Mouse (Mus musculus): ENCODE measurements around the gene Scamp3. TPM values are rescaled to one million over a fixed set of nuclear protein-coding genes. Genes with fewer than 3 reads are reported as not detected.

Gene Scamp3
- total RNA-seq, 1 experiment from 2014 or later, result 64.2 TPM

DNA sequence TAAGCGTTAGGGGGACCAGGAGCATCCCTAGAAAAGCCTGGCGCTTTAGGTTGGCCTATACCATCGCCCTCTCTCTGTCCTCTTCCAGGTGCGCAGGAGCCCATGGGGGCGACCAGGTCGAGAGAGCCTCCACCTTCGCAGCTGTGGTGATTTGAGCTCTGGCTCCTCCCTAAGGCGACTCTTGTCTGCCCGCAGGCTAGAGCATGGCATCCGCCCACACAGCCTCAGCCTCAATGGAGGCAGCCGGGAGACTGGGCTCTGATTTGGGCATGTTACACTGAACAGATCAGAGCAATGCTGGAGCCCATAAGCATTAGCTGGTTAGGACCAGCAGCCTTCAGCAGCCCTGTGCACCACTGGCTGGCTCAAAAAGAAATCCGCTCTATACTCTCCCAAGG lies 11.2 kb downstream of the Scamp3 start:
- no peak for ATAC-seq (ENCODE audit: extremely low read depth, insufficient number of reproducible peaks, low FRiP score, poor library complexity, severe bottlenecking)

DNA sequence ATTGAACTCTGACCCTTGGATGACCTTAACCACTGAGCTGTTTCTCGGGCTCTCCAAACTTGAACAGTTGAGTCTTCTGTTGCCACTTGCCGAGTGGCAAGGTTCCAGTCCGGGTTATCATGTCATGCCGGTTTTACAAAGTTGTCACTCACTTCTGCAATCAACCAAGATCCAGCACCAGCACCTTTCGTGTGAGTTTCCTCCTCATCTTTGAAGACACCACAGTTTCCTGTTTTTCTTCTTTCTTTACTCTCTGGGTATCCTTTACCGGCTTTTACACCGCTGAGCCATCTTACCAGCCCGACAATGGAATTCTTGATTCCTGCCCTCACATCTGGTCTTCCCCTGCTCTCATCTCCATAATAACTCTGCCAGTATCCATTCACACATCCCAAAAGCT lies 13.2 kb downstream of the Scamp3 start:
- ATAC-seq (ENCODE audit: extremely low read depth, insufficient number of reproducible peaks, low FRiP score, poor library complexity, severe bottlenecking), result peak; percentile 25; the same call in 1 of the 2 replicates

DNA sequence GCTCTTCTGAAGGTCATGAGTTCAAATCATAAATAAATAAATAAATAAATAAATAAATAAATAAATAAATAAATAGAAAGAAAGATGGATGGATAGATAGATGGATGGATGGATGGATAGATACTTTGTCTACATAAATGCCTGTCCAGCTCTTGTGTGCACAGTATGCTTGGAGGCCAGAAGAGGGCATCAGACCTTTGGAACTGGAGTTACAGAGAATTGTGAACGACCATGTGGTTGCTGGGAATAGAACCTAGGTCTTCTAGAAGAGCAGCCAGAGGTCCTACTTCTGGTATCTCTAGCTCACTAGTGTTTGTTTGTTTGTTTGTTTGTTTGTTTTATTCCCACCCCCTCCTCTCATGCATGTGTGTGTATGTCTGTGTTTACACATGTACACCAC lies 16.1 kb downstream of the Scamp3 start:
- no peak for ATAC-seq (ENCODE audit: extremely low read depth, insufficient number of reproducible peaks, low FRiP score, poor library complexity, severe bottlenecking)

DNA sequence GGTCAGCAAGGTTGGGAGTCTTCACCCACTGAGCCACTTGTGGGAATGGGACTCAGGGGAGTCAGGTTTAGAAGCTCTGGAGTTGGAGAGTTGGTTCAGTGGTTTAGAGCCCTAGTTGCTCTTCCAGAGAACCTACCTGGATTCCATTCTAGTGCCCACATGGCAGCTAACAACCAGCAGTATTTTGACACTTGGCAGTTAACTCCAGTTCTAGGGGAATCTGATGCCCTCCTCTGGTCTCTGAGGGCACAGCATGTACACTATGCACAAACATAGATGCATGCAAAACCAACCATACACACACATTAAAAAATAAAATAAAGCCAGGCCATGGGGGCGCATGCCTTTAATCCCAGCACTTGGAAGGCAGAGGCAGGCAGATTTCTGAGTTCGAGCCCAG lies 16.6 kb downstream of the Scamp3 start:
- no peak for ATAC-seq (ENCODE audit: extremely low read depth, insufficient number of reproducible peaks, low FRiP score, poor library complexity, severe bottlenecking)

DNA sequence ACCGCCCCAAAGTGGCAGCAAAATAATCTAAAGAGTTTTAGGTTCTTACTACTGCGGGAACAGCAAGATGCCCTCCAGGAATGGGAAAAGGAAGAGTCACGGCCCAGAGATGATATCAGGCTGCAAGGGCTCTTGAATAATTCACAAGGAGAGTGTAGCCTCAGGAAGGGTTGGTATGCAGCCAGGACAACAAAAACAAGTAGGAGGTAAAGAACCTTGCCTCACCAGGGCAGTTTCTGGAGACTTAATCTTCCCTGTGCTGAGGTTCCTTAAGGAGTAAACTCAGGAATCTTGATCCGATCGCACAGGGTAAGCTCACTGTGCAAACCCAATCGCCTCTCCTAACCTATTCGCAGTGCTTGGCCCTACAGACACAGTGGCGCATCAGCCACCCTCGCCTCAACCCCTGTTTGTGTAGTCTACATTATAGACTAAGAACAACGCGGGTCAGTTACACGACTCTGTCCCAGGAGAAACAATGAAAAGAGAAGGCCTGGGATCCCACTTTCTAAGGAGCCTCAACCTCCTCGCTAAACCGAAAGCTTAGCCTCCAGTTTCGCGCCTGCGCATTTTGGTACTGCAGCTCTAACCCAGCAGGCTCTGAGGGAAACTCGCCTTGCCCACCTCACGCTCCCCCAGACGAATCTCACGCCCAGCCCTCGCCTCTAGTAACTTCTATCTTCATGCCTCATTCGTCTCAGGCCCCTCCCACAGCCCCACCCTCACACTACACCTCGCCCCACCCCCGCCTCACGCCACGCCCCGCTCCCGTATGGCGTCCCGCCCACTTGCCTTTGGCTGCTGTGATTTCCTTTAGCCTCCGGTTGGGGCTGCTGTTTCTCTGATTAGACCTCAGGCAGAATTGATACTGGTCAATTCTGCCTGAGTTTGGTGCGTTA lies 19.0 kb downstream of the Scamp3 start:
- peak; percentile 92 for ATAC-seq (ENCODE audit: extremely low read depth, insufficient number of reproducible peaks, low FRiP score, poor library complexity, severe bottlenecking)

DNA sequence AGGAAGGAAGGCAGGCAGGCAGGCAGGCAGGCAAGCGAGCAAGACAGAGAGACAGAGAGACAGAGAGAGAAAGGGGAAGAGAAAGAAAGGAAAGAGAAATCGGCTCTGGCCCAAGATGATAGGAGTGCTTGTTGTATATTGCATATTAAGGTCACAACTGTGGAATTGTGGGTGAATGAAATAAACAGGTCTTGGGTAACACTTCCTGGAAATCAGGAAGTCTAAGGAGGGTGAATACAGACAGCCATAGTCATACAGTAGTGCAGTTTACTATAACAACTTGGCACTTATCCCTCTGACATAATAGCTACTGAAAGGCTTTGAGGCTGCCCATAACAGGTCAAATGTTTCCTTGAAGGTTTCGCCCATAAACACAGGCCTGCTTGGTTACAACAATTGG lies 22.6 kb downstream of the Scamp3 start:
- ATAC-seq (ENCODE audit: extremely low read depth, insufficient number of reproducible peaks, low FRiP score, poor library complexity, severe bottlenecking), result no peak

DNA sequence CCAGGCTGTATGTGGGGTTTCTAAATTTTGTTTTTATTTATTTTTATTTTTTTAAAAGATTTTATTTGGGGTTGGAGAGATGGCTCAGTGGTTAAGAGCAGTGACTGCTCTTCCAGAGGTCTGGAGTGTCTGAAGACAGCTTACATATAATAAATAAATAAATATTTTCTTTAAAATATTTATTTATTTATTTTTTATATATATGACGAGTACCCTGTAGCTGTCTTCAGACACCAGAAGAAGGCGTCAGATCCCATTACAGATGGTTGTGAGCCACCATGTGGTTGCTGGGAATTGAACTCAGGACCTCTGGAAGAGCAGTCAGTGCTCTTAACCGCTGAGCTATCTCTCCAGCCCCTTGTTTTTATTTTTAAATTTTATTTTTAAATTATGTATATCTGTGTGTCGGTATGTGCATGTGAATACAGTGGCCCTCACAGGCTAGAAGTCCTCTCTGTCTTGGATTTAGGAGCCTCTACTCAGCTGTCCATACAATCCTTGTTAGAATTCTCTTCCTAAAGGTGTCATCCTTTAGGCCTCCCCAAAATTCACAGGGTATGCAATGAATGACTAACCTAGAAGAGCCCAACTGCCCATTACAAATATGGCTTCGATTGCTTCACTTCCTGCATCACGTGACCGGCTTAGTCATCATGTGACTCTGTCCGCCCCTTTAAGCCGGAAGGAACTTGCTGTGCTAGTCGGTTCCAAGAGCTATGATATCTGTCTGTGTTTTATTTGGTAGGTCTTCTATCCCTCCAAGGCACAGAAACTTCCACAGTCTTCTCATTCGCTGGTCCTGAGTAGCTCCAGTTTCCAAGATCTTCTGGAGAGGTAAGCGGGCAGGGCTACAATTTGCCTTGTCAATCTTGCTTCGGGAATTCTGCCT lies 25.2 kb downstream of the Scamp3 start, which contains the start of gene Gba:
Gba (plus strand) TSS at position 676 of the 889 bp plus-strand sequence.
- peak; percentile 93 for ATAC-seq (ENCODE audit: extremely low read depth, insufficient number of reproducible peaks, low FRiP score, poor library complexity, severe bottlenecking)

DNA sequence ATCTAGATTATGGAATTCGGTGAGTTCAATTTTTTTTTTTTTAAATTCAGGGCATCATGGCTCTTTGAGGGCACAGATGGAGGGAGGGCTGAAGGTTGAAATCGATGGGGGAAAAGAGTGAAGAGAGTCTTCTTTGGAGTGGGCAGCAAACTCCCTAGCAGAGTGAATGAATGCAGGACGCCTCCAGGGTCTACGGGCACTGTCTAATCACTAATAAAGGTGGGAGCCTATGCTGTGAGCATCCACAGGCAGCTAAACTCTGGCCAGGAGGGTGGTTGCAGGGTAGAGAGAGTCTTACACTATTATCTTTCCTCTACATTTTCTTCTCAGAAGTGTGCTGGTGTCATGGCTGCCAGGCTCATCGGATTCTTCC lies 25.9 kb downstream of the Scamp3 start:
- no peak for ATAC-seq (ENCODE audit: extremely low read depth, insufficient number of reproducible peaks, low FRiP score, poor library complexity, severe bottlenecking)

DNA sequence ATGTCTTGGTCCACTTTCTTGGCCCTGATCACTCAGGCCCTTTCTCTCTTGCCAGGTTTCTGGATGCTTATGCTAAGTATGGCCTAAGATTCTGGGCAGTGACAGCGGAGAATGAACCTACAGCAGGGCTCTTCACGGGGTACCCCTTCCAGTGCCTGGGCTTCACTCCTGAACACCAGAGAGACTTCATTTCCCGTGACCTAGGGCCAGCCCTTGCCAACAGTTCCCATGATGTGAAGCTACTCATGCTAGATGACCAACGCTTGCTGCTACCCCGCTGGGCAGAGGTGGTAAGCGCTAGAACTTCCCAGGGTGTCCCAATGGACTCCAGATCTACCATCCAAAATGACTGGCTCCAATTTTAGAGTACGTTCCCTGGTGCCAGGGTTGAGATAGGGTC lies 28.8 kb downstream of the Scamp3 start:
- no peak for ATAC-seq (ENCODE audit: extremely low read depth, insufficient number of reproducible peaks, low FRiP score, poor library complexity, severe bottlenecking)

DNA sequence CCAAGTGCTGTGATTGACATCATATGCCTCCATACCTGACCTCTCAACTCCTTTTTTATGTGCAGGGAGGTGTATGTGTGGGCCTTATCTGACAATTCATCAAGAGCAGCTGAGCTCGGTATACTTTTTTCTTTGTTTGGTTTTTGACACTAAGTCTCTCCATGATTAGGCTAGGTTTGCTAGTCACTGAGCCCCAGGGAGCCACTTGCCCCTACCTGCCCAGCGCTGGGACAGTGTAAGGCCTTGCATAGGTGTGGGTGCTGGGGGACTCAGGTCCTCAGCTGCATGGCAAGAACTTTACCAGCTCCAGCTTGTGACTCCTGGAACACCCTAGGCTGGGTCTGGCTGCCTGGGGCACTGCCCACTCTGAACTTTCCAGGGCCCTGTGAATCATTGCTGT lies 29.4 kb downstream of the Scamp3 start:
- ATAC-seq (ENCODE audit: extremely low read depth, insufficient number of reproducible peaks, low FRiP score, poor library complexity, severe bottlenecking), result no peak

DNA sequence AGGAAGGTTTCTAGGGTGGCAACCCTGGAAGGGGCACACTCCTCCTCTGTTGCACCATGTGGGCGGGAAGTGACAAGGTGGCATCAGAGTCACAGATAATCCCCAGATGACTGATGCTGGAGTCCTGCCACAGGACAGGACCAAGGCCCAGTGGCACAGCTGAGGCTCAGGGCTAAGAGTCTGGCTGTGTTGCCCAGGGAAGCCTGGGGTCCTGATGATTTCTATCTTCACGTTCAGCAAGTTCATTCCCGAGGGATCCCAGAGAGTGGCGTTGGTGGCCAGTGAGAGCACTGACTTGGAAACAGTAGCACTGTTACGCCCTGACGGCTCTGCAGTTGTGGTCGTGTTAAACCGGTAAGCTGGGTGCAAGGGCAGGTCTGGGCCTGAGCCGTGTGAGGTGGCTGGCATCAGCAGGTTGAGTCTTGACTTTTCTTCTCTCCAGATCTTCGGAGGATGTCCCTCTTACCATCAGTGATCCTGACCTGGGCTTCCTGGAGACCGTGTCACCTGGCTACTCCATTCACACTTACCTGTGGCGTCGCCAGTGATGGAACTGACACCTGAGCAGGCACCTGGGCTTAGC lies 30.9 kb downstream of the Scamp3 start:
- ATAC-seq (ENCODE audit: extremely low read depth, insufficient number of reproducible peaks, low FRiP score, poor library complexity, severe bottlenecking), result no peak

DNA sequence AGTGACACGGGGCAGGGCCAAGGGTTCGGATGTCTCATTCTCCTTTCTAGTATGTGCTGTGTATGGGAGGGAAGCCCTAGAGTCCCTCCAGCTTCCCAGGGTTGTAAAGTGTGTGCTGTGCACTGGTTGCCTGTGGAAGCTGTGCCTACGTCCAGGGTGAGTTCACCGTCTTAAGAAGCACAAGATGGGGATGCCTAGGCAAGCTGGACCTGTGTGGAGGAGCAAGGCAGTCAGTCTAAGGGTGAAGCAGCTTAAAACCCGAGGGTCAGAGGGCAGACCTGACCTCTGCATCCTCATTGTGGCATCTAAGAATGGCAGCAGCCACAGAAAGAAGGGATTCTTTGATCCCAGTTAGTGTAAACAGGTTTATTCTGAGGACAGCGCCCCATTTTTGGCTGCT lies 31.5 kb downstream of the Scamp3 start:
- ATAC-seq (ENCODE audit: extremely low read depth, insufficient number of reproducible peaks, low FRiP score, poor library complexity, severe bottlenecking), result no peak

DNA sequence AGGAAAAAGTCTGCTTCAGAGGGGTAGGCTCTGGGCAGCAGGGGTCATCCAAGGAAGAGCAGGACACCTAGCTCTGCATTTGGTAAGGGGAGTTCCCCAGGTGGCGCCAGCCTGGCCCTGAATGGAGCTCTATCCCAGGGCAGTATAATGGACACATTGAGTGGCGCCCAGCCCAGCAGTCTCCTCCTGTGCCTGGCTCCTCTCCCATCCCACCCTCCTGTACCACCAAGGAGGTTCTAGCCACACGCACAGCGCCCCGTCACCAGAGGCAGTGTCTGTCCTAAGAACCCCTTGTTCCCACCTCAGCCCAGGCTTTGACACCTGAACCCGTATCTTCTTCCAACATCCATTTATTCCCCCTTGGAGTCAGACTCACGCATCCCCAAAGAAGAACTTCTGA lies 32.5 kb downstream of the Scamp3 start:
- ATAC-seq (ENCODE audit: extremely low read depth, insufficient number of reproducible peaks, low FRiP score, poor library complexity, severe bottlenecking), result no peak

DNA sequence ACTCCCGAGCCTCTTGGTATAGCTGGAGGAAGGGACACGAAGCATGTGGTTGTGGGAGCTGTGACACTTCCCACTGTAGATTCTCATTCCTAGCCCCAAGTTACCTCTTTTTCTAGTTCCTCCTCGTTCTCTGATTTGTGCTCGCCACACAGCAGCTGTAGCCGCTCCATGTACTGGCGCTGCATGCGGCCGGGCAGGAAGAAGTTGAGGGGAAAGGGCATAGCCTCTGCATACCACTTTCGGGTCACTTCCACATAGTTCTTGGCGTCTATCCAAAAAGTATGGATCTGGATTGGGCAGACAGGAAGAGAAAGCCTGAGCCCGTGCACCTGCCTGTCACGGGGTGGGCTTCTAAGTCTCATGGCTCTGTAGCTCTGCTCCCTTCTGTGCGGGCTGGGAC lies 32.9 kb downstream of the Scamp3 start:
- ATAC-seq (ENCODE audit: extremely low read depth, insufficient number of reproducible peaks, low FRiP score, poor library complexity, severe bottlenecking), result no peak

DNA sequence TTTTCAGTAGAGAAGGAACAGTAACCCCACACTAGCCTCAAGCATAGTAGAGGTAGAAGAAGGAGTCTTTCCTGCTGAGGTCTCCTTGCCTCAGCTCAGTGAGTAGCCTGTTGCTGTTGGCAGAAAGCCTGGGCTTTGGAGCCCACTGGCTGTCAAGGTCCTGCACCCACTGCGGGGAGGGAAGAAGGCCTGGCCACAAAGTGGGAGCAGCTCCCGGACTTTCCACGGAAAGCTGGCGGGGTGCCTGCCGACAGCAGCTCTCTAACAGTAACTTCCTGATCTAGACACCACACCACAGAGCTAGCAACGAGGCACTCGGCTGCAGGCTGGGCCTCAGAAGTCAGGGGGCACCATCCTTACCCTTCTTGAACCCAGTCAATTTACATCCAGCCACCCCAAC lies 33.5 kb downstream of the Scamp3 start:
- no peak for ATAC-seq (ENCODE audit: extremely low read depth, insufficient number of reproducible peaks, low FRiP score, poor library complexity, severe bottlenecking)

DNA sequence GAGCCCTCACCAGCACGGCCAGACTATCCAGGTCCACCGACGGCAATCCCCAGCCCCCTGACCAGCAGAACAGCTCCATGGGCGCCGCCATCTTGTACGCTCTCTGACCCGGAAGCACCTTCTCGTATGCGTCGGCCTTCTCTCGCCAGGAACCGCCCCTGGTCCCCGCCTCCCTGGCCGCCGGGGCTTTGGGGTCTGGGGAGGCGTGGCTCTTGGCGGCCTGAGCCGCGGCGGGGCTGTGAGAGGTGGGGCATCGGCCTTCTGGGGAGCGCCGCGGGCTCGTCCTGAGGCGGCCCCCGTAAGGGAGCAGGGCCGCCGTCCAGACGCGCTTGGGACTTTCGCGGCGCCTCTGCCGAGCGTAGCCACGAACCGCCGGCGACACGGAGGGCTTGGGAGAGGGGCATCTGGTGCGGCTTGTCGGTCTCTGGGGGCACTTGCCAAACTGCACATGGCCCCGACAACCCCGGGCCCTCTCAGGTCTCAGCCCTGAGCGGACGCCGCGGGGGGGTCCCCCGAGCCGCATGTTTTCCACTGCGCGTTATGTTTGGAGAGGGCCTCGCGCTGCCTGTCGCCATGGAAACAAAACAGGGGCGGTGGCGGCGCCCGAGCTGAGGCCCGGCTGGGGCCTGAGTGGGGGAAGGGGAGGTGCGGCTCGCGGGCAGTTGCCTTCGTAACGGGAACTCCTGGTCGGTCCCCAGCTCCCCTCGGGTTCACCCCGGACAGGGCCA lies 36.7 kb downstream of the Scamp3 start:
- ATAC-seq (ENCODE audit: extremely low read depth, insufficient number of reproducible peaks, low FRiP score, poor library complexity, severe bottlenecking), result peak; percentile 72

DNA sequence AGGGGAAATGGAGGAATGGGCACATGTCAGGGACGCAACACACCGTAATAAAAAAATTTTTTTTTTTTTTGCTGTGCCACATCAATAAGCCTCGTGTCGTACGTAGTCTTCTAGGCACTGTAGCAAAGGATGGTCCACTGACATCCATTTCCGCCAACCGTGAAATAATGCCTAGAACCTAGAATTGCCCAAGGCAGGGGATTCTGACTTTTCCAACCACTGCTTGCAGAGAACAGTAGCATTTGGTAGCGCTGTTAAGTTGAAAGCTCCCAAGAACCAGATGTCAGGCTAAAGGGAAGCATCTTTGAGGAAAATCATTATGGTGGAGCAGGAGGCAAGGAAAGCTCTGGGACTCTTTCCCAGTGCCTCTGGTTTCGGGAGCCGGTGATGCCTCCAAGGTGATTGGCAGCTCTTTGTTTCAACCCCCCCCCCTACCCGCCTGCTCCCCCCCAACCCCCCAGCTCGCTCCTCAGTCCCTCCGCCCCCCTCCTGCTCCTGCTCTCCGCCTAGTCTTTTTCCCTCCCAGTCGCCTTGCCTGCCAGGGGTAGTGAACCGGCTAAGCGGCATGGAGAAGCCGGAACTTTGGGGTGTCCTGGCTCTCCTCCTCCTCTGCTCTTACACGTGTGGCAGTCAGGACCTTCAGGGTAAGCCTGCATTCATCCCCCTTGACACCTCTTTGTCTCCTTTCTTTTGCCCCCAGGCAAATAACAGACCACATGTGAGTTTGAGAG lies 37.6 kb downstream of the Scamp3 start, which contains the start of gene Thbs3:
Thbs3 (plus strand) TSS at position 500 of the 731 bp plus-strand sequence.
- ATAC-seq (ENCODE audit: extremely low read depth, insufficient number of reproducible peaks, low FRiP score, poor library complexity, severe bottlenecking), result no peak

DNA sequence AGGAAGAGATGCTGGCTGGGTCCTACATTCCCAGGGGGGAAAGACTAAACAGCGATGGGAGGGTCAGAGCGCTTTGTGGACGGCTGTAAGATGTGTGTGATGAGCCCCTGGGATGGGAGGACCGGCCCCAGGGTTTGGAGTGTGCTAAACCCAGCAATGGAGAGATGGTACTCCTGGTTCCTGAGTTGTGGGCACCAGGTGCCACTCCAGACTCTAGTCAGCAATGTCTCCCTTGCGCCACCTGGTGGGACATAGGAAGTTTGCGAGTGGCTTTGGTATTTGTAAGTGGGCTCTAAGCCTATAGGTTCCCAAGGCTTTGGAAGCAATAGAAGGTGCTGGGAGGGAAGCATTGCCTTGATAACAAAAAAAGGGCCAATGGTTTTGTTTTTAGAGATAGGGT lies 38.6 kb downstream of the Scamp3 start:
- ATAC-seq (ENCODE audit: extremely low read depth, insufficient number of reproducible peaks, low FRiP score, poor library complexity, severe bottlenecking), result peak; percentile 69
